Mouse (Mus musculus) ES-Bruce4 (cell line): ENCODE data around the gene Prima1.

ENCODE experiments used
- CTCF ChIP-seq: IDR thresholded peaks from one replicate; pipeline ENCODE4 v1.8.1; 2011; ENCODE audit warnings: low read depth, low read length
- POLR2A ChIP-seq: IDR thresholded peaks from one replicate; pipeline ENCODE4 v1.8.1; 2011; ENCODE audit warnings: low read length; ENCODE audit not compliant: insufficient read depth

GRCm38 (mm10) chr12:103160721-103161120 is 81.2 kb downstream of the Prima1 start:
- TF ChIP-seq POLR2A (no peak), CTCF (no peak)
